ENCODE assay signal across 21 mouse cellular contexts in the genomic region with DNA sequence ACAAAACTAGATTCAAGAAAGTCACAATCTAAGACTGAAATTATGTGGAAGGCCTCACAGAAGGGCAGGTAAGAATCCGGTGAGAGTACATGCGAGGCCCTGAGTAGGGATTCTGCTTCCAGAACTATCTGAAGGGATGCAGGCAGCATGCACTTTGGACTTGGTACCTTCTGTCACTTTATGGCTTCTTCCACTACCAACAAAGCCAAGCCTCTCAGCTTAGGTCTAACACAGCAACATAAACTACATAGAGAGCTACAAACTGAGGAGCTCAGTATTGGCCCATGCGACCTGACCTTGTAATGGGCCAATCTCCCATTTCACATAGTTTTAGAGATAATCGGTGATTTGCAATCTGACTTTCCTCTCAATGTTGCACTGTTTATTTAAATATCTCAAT.
DNase-seq lines count a peak whose midpoint lies in the region; ATAC-seq and TF ChIP-seq lines count a peak whose summit lies in the region.
"Had no signal": no experiment of that assay in that cellular context is flagged by ENCODE, and none has a peak within 500 bp of the region (broad histone marks: within the 10 kb centered on the region; RNA-seq: fewer than 3 reads in every experiment).

No protein-coding gene starts in this region.

- no peaks in the 10 kb centered on the region for H3K27me3 ChIP-seq in intestine, embryonic 15.5 days (replicated peaks)
- H3K27me3 ChIP-seq in intestine, embryonic 16.5 days (replicated peaks; ENCODE audit: control insufficient read depth, insufficient read depth, low read length): no peaks in the 10 kb centered on the region
- no peaks in the 10 kb centered on the region for H3K27me3 ChIP-seq in intestine, postnatal 0 days (replicated peaks; ENCODE audit: control insufficient read depth, insufficient read depth, low read length)
- no peaks in the 10 kb centered on the region for H3K27me3 ChIP-seq in forebrain, embryonic 12.5 days
- no peaks in the 10 kb centered on the region for H3K27me3 ChIP-seq in heart, embryonic 12.5 days (replicated peaks)
- H3K27me3 ChIP-seq: CH12.LX, Patski had no signal

- peak; percentile 74; the same call in 1 of the 2 replicates for ATAC-seq in intestine, embryonic 15.5 days
- ATAC-seq in intestine, embryonic 16.5 days: peak; percentile 72
- peak; percentile 85 for ATAC-seq in intestine, postnatal 0 days
- no peak for ATAC-seq in forebrain, embryonic 12.5 days (ENCODE audit: low FRiP score)
- ATAC-seq in heart, embryonic 12.5 days (ENCODE audit: insufficient number of reproducible peaks, low FRiP score): no peak
- ATAC-seq: activated CD4-positive, CD25-positive, alpha-beta regulatory T cell, adult 4 months; CD4-positive, CD25-positive, alpha-beta regulatory T cell, adult 4 months; Patski had no signal

- H3K4me2 ChIP-seq in intestine, embryonic 15.5 days (replicated peaks): no peak overlapping the region
- H3K4me2 ChIP-seq in intestine, embryonic 16.5 days (ENCODE audit: low read depth, low read length): no peak overlapping the region
- H3K4me2 ChIP-seq in intestine, postnatal 0 days (replicated peaks; ENCODE audit: low read depth): no peak overlapping the region
- no peak overlapping the region for H3K4me2 ChIP-seq in forebrain, embryonic 12.5 days
- H3K4me2 ChIP-seq in heart, embryonic 12.5 days: no peak overlapping the region

- no peaks in the 10 kb centered on the region for H3K36me3 ChIP-seq in intestine, embryonic 15.5 days
- H3K36me3 ChIP-seq in intestine, embryonic 16.5 days (ENCODE audit: control insufficient read depth, insufficient read depth, low read length): no peaks in the 10 kb centered on the region
- no peaks in the 10 kb centered on the region for H3K36me3 ChIP-seq in intestine, postnatal 0 days (ENCODE audit: control insufficient read depth, insufficient read depth)
- H3K36me3 ChIP-seq in forebrain, embryonic 12.5 days (replicated peaks): no peaks in the 10 kb centered on the region
- H3K36me3 ChIP-seq in heart, embryonic 12.5 days: no peaks in the 10 kb centered on the region
- H3K36me3 ChIP-seq: G1E had no signal

- no peak overlapping the region for H3K27ac ChIP-seq in intestine, embryonic 15.5 days
- H3K27ac ChIP-seq in intestine, embryonic 16.5 days (ENCODE audit: low read length): no peak overlapping the region
- H3K27ac ChIP-seq in intestine, postnatal 0 days (ENCODE audit: low read depth, low read length): no peak overlapping the region
- no peak overlapping the region for H3K27ac ChIP-seq in forebrain, embryonic 12.5 days
- H3K27ac ChIP-seq in heart, embryonic 12.5 days (ENCODE audit: poor library complexity, severe bottlenecking): no peak overlapping the region

- 86% methylated on average over 4 of the region's 4 CpGs for WGBS in intestine, embryonic 15.5 days
- 86% methylated on average over 4 of the region's 4 CpGs for WGBS in intestine, embryonic 16.5 days
- 68% methylated on average over 4 of the region's 4 CpGs for WGBS in intestine, postnatal 0 days
- 97% methylated on average over 4 of the region's 4 CpGs for WGBS in forebrain, embryonic 12.5 days
- WGBS in heart, embryonic 12.5 days: 91% methylated on average over 4 of the region's 4 CpGs

- TF ChIP-seq CTCF in intestine, postnatal 0 days (IDR thresholded peaks at IDR 0.05; ENCODE audit: low read depth): no peak

- H3K4me1 ChIP-seq in intestine, embryonic 15.5 days (replicated peaks): no peaks in the 10 kb centered on the region
- no peaks in the 10 kb centered on the region for H3K4me1 ChIP-seq in intestine, embryonic 16.5 days (ENCODE audit: control insufficient read depth, insufficient read depth, low read length)
- 0 out of 2 replicates have a peak, but pooled peaks cover 3% of the 10 kb centered on the region for H3K4me1 ChIP-seq in intestine, postnatal 0 days (replicated peaks; ENCODE audit: control insufficient read depth, insufficient read depth, low read length)
- H3K4me1 ChIP-seq in forebrain, embryonic 12.5 days: no peaks in the 10 kb centered on the region
- no peaks in the 10 kb centered on the region for H3K4me1 ChIP-seq in heart, embryonic 12.5 days (replicated peaks)

- no peak for DNase-seq in heart, adult 18-20 months
- DNase-seq: adrenal gland, adult 2 months; adrenal gland, adult 8-10 months; adrenal gland, postnatal 10 days; adrenal gland, postnatal 14 days; adrenal gland, postnatal 25 days; adrenal gland, postnatal 36 days; B cell, adult 2 months; cerebellum, adult 11 months; cerebellum, adult 11-12 months; cerebellum, adult 18-20 months had no signal

- H3K9ac ChIP-seq in intestine, embryonic 15.5 days: no peak overlapping the region
- H3K9ac ChIP-seq in intestine, embryonic 16.5 days (ENCODE audit: low read depth, low read length): no peak overlapping the region
- H3K9ac ChIP-seq in intestine, postnatal 0 days (ENCODE audit: low read depth, low read length): no peak overlapping the region
- H3K9ac ChIP-seq in forebrain, embryonic 12.5 days: no peak overlapping the region
- H3K9ac ChIP-seq in heart, embryonic 12.5 days: no peak overlapping the region

- H3K9me3 ChIP-seq in intestine, embryonic 15.5 days: no peaks in the 10 kb centered on the region
- H3K9me3 ChIP-seq in intestine, embryonic 16.5 days (ENCODE audit: control insufficient read depth, low read length): no peaks in the 10 kb centered on the region
- no peaks in the 10 kb centered on the region for H3K9me3 ChIP-seq in intestine, postnatal 0 days (ENCODE audit: control insufficient read depth)
- no peaks in the 10 kb centered on the region for H3K9me3 ChIP-seq in forebrain, embryonic 12.5 days
- H3K9me3 ChIP-seq in heart, embryonic 12.5 days (replicated peaks): no peaks in the 10 kb centered on the region
- H3K9me3 ChIP-seq: G1E had no signal

- no peak overlapping the region for H3K4me3 ChIP-seq in intestine, embryonic 15.5 days (replicated peaks)
- no peak overlapping the region for H3K4me3 ChIP-seq in intestine, embryonic 16.5 days (ENCODE audit: low read length)
- no peak overlapping the region for H3K4me3 ChIP-seq in intestine, postnatal 0 days (ENCODE audit: low read depth, low read length)
- no peak overlapping the region for H3K4me3 ChIP-seq in forebrain, embryonic 12.5 days (replicated peaks)
- H3K4me3 ChIP-seq in heart, embryonic 12.5 days: no peak overlapping the region

Comparison
In these comparisons a context has a peak if more than half of its experiments do, and no peak if none do; other contexts are left out.
1. ATAC-seq: peak in intestine, embryonic 15.5 days (single experiment), intestine, embryonic 16.5 days (single experiment) and intestine, postnatal 0 days (single experiment); none in forebrain, embryonic 12.5 days (single experiment) and heart, embryonic 12.5 days (single experiment).